Mouse (Mus musculus) gastrocnemius, adult 2 months (tissue): ENCODE data around the gene Fbxo42. TPM values are rescaled to one million over a fixed set of nuclear protein-coding genes. Genes with fewer than 3 reads are reported as not detected.
"Not testable (repeated sequence)": the region's sequence is repeated elsewhere in the genome, so short reads cannot be mapped to it uniquely, and the experiment has no call there.

Experiments
- DNase-seq: peaks from one replicate; pipeline ENCODE4 v3.0.0; 2022
- H3K27ac ChIP-seq: fragments of 200-600 bp; 2 replicates; pipeline ENCODE4 v1.8.1; 2022; ENCODE audit warnings: mild to moderate bottlenecking
- H3K4me3 ChIP-seq: fragments of 200-600 bp; 2 replicates; pipeline ENCODE4 v1.8.1; 2022; ENCODE audit warnings: mild to moderate bottlenecking, moderate library complexity
- CTCF ChIP-seq: fragments of 200-600 bp; IDR thresholded peaks from 2 replicates; pipeline ENCODE4 v1.8.1; 2022; ENCODE audit warnings: antibody characterized with exemption, mild to moderate bottlenecking, moderate library complexity
- intact Hi-C: fragments of 180-260 bp; cut with DNase I; formaldehyde crosslinking; loops from one replicate; pipeline ENCODE4 v1.15.1; 2025
- total RNA-seq, 2 experiments: library from RNA; stranded (reverse); gene quantifications; 2 replicates each; pipeline ENCODE4 v1.2.3; 2021

The Fbxo42 gene
- total RNA-seq, 2 experiments from 2014 or later, result 10.8 to 10.9 TPM

DNA sequence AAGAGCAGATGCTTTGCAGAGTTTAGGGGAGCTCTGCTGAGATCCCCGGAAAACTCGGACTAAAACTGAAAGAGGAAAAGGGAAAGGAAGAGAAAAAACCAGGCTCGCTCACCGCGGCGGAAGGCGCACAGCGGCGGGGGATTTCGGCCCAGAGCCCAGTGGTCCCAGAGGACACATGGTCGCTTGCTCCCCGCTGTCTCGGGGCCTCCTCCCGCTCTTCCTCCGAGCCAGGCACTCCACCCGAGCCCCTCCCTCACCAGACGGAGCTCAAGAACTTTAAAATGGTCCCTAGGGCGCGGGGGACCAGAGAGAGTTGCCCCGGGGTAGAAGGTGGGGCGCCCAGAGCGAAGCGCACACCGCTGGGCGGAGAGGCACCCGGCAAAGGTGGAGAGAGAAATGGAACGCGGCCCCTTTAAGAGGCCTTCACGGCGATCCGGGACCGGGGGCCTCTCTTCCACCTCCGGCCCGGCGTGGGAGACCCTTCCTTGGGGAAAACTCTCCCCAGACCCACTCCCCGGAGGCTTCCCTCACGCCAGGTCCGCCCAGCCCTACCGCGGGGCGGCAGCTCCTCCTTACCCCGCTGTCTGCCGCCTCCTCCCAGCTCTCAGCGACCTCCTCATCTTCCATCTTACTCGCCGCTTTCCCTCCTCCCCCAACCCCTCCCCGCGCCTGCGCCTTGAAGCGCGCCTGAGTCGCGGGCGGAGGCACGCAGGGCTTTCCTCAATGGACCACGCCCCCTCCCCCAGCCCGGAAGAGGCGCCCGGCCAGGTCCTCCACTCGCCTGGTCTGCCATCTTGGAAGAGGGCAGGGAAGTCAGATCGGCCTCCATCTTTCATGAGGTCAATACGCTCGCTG is 8.4 kb upstream of the Fbxo42 start, which contains the start of gene Szrd1:
Gene Szrd1, minus strand, starts transcription at position 660 of the 855 bp plus-strand sequence.
- H3K4me3 ChIP-seq, result peak within 1 kb of the TSS; percentile 84
- DNase-seq, result peak; percentile 99
- intact Hi-C loops, result loop anchor here (5.0 kb wide), 1 partner anchor 62 kb away; the partner anchor contains the start of gene Necap2
- TF ChIP-seq CTCF, result no peak
- H3K27ac ChIP-seq, result peak within 1 kb of the TSS; percentile 99

DNA sequence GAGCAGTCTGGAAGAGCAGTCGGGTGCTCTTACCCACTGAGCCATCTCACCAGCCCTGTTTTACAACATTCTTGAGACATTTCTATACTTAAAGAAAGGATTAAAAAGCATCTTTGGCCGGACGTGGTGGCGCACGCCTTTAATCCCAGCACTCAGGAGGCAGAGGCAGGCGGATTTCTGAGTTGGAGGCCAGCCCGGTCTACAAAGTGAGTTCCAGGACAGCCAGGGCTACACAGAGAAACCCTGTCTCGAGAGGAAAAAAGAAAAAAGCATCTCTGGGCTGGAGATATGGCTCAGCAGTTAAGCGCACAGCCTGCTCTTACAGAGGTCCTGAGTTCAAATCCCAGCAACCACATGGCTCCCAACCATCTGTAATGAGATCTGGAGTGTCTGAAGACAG is 7.4 kb upstream of the Fbxo42 start:
- not testable (repeated sequence) for DNase-seq, H3K27ac ChIP-seq, H3K4me3 ChIP-seq
- intact Hi-C loops, result loop anchor here (5.0 kb wide), 1 partner anchor 127 kb away; no protein-coding TSS in a partner anchor

DNA sequence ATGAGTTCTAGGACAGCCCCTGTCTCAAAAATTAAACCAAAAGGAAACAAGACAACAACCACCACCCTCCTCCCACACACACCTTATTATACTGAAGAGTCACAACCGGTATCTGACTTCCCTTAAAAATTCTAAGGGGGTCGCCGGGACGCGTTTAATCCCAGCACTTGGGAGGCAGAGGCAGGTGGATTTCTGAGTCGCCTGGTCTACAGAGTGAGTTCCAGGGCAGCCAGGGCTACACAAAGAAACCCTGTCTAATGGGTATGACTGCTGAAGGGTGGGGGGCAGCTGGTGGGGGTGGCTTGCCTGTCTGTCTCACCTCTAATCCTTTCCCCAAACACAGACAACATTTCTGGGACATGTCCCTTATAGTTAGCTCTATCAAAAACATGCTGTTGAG is 6.7 kb upstream of the Fbxo42 start:
- no peak for TF ChIP-seq CTCF
- H3K27ac ChIP-seq, result no peak overlapping the region
- intact Hi-C loops, result loop anchor here (5.0 kb wide), 1 partner anchor 126 kb away; no protein-coding TSS in a partner anchor
- no peak overlapping the region for H3K4me3 ChIP-seq
- DNase-seq, result no peak

DNA sequence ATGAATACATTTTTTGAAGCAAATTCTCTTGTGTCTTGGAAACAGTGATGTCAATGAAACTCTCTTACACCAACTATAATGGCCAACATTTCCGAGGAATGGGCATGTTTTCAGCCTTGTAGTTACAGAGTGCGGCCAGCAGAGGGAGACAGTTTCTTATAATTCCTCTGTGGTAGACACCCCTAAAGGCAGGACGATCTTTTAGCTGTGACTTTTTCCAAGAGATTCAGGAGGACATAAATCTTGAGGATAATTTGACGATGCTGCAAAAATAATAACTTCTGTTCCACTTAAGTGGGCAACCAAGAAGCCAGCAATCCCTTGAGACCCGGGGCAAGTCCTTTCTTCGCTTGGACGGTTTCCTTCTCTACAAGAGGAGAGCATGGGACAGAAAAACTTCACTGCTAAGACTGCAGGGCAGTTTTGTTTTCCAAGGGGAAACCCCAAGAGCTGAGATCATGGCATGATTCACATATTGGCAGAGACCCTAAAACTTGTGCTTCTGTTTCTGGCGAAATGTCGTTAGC is 5.4 kb upstream of the Fbxo42 start:
- intact Hi-C loops, result loop anchor here (5.0 kb wide), 1 partner anchor 125 kb away; no protein-coding TSS in a partner anchor
- Histone ChIP-seq H3K27ac (peak overlapping the region; percentile 74), H3K4me3 (peak overlapping the region; percentile 57)
- peak; percentile 97 for TF ChIP-seq CTCF
- peak; percentile 73 for DNase-seq

DNA sequence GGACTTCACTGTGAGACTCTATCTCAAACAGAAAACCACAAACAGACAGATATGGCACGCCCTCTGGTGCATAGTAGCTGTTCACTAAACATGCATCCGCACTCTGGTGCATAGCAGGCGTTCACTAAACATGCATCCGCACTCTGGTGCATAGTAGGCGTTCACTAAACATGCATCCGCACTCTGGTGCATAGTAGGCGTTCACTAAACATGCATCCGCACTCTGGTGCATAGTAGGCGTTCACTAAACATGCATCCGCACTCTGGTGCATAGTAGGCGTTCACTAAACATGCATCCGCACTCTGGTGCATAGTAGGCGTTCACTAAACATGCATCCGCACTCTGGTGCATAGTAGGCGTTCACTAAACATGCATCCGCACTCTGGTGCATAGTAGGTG is 2.6 kb upstream of the Fbxo42 start:
- H3K27ac ChIP-seq, DNase-seq, H3K4me3 ChIP-seq: not testable (repeated sequence)
- intact Hi-C loops, result loop anchor here (5.0 kb wide), 2 partner anchors 67 to 217 kb away; partner anchors contain the start of gene Rsg1

DNA sequence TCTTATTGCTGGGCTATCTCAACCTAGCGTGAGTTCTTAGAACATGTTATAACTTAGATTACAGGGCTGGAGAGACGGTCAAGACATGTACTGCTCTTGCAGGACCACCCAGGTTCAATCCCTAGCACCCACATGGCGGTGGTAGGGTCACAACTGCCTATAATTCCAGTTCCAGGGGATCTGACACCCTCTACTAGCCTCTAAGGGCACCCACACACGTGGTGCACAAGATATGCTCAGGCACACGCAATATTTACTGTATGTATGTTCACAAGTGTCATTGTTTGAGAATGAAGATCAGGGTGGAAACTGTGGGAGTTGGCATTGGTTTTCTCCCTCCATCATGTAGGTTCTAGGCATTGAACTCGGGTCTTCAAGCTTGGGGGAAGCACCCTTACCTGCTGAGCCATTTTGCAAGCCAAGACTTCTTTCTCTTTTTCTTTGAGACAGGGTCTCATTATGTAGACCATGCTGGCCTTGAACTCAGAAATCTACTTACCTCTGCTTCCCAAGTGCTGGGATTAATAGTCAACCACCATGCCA is 1.2 kb upstream of the Fbxo42 start:
- H3K4me3 ChIP-seq, result peak overlapping the region; percentile 100
- no peak for TF ChIP-seq CTCF
- DNase-seq, result no peak
- intact Hi-C loops, result loop anchor here (5.0 kb wide), 2 partner anchors 66 to 216 kb away; partner anchors contain the start of gene Rsg1
- H3K27ac ChIP-seq, result no peak overlapping the region; the same call in 1 of the 2 replicates

DNA sequence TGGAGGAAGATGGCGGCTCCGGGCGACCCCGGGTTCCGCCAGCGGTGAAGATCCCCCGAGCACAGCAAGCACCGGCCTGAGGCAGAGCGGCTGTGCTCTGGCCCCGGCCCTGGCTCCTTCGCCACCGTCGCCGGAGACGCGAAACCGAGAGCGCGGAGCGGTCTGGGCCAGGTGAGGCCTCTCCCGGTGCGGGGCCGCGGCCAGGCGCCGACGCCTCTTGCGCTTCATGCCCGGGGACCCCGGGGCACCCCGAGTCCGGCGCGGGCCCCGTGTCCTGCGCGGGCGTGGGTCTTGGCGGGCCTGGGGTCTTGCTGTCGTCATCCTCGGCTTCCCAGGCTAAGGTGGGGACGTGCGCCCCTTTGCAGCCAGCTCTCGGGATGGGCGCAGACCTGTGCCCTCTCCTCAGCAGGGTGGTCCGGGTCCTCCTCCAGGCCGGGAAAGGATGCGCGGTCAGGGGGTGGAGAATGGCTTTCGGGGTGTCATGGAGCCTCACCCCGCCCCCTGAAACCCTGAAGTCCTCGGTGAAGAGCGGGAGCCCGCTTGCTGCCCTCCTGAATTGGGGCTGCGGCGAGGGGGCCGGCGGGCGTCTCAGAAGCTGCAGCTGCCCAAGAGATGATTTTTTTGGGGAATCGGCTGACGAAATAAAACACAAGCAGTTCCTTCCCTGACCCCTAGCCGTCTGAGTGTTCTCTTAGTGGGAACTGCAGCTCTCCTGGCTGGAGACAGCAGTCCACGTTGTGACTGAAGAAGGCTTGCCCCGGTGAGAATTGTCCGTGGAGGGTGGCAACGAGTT is 492 bp downstream of the Fbxo42 start:
- DNase-seq, result no peak
- H3K4me3 ChIP-seq, result peak overlapping the region; percentile 100
- no peak for TF ChIP-seq CTCF
- H3K27ac ChIP-seq, result peak overlapping the region; percentile 98
- intact Hi-C loops, result loop anchor here (5.0 kb wide), 2 partner anchors 64 to 214 kb away; partner anchors contain the start of gene Rsg1

DNA sequence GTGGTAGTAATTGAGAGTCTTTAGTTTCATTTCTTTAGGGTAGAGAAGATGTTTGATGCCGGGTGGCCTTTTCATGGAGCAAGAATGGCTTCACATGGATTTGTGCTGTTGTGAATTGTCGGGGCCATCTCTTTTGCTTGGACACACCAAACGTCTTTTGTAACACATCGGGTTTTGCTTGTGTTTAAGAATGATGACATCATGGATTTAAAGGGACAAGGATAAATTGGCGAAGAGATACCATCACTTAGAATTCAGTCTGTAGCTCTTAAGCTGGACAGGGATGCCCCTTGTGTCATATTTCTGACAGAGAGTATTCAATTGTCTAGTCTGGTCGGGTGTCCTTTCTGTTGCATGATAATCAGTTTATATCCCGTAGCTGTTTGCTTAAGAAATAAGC is 1.4 kb downstream of the Fbxo42 start:
- TF ChIP-seq CTCF, result no peak
- Histone ChIP-seq H3K27ac (peak overlapping the region; percentile 98; the same call in 1 of the 2 replicates), H3K4me3 (peak overlapping the region; percentile 100)
- DNase-seq, result no peak
- intact Hi-C loops, result loop anchor here (5.0 kb wide), 2 partner anchors 63 to 213 kb away; partner anchors contain the start of gene Rsg1

DNA sequence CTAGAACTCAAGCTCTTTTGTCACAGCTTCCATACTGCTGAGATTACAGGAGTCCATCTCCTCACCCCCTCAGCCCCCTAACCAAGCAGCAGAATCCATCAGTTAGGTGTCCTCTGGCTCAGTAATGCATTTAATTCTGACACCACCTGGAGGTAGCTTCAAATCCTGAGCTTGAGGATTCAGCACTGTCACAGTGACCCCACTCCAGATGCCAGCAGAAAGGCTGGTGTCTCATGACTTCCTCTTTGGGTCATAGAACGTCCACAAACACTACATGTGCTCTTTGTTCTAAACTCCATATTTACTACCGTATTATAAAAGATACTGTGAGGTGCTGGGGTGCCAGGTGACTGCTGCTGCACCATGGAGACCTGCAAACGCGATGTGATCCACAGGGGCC is 9.8 kb downstream of the Fbxo42 start:
- DNase-seq, result no peak
- intact Hi-C loops, result no loop called here
- no peak overlapping the region for H3K4me3 ChIP-seq
- no peak for TF ChIP-seq CTCF
- H3K27ac ChIP-seq, result no peak overlapping the region

DNA sequence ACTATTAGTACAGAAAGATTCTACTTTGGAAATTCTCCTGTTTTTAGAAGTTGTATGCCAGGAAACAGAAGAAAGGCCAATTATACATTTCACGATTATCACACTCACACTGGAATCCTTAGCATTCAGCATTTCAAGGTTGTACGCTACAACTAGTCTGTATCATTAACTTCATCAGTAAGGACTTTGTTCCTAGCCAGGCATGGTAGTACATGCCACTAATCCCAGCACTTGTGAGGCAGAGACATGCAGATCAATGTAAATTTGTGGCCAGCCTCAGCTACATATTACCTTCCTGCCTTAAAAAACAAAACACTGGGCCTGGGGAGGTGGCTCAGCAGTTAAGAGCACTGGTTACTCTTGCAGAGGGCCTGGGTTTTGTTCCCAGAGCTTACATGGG is 10.9 kb downstream of the Fbxo42 start:
- no peak for DNase-seq
- intact Hi-C loops, result no loop called here
- Histone ChIP-seq H3K27ac (0 out of 2 replicates have a peak overlapping the region, but pooled peaks have one; percentile 16), H3K4me3 (no peak overlapping the region)
- no peak for TF ChIP-seq CTCF

DNA sequence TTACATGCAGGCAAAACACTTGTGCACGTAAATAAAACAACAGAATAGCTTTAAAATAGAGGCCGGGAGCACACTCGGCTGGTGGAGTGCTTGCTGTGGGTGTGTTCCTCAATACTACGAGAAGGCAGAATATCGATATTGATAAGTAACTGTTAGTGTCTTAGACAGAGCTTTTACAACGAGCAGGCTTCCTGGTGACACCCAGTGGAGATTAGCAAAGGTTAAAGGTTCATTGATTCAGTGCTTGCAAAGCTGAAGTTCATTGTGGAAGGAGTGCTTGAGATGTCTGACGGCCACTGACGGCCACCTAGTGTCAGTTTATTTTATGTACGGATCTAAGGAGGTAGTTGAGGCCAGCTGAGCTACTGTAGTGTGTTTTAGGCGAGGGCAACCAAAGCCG is 11.4 kb downstream of the Fbxo42 start:
- no peak for DNase-seq
- H3K27ac ChIP-seq, result 0 out of 2 replicates have a peak overlapping the region, but pooled peaks have one; percentile 16
- intact Hi-C loops, result no loop called here
- H3K4me3 ChIP-seq, result no peak overlapping the region
- no peak for TF ChIP-seq CTCF

DNA sequence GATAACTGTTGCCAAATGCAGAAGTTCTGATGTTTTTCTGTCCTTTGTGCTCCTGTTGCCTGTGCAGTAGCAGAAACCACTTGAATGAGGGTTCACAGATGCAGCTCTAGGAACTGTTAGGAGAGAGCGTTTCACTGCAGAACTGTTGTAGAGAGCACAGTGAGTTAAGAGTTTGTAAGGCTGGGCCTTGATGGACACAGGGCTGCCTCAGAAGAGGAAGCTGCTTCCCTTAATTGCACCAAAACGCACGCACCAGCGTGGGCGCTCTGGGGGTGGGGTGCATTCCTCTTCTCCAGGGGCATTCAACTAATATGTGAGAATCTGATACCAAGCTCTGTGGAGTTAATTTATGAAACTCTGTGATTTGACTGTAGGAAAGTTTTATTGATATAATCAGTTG is 12.0 kb downstream of the Fbxo42 start:
- TF ChIP-seq CTCF, result no peak
- intact Hi-C loops, result no loop called here
- DNase-seq, result no peak
- H3K27ac ChIP-seq, result no peak overlapping the region
- H3K4me3 ChIP-seq, result no peak overlapping the region
